Mouse (Mus musculus): ENCODE measurements around the gene Zbed4.
"Not testable (repeated sequence)": the region's sequence is repeated elsewhere in the genome, so short reads cannot be mapped to it uniquely, and the experiment has no call there.

The Zbed4 gene

DNA sequence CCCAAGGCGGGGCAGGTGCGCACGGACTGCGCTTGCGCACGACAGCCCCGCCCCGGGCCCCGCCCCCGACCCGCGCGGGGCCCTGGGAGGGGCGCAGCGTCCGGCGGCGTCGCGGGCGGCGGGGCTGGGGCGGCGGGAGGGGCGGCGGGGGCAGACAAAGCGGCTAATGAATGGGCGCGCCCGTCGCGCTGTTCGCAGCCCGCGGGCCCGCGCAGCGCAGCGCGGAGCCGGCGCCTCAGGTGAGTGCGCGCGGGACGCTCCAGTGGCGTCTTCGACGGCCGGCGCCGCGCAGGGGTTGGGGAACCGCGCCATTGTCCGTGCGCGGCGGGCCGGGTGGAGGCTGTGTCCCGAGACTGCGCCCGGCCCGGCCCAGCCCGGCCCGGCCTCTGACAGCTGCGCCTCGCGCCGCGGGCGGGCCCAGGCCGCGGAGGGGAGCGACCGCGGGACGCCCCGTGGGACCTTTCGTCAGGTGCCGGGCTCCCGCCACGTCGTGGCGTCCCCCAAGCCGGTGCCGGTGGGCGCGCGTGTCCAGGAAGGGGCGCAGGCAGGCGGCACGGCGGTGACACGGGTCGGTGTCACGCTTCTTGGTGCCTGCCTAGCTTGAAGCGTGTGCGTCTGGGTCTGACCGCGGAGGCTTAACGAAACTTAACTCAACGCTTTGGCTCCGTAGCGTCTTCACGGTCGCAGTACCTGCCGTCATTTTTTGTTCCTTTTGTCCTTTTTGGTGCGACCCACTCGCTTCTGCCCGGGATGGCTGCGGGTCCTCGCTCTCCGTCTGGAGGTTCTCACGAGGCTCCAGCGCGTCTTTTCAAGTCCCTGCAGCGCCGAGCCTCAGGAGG, at the start of gene Zbed4:
TSS of gene Zbed4 (plus strand) at position 97 of the 839 bp plus-strand sequence.
- DNase-seq (ENCODE audit: low spot score in 2 of 2) = peak; percentile 48 to 49

DNA sequence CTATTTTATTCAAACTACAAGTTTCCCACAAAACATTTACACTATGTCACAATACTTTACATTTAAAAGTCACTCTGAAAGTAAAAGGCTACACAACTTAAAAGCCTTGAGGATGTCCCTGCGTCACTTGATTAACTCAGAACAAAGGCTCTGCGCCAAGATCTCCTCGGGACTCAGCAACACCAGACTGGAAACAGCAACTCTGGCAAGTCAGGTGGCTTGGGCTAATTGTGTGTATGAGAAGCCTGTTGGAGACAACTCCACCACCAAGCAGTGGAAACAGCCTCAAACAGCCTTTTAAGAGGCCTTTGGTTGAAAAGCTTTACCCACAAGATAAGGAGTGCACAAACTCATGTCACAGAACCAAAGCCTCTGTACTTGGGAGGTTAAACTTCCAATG, 49.0 kb upstream of the Zbed4 start:
- DNase-seq (ENCODE audit: low spot score in 2 of 2) = no peak

DNA sequence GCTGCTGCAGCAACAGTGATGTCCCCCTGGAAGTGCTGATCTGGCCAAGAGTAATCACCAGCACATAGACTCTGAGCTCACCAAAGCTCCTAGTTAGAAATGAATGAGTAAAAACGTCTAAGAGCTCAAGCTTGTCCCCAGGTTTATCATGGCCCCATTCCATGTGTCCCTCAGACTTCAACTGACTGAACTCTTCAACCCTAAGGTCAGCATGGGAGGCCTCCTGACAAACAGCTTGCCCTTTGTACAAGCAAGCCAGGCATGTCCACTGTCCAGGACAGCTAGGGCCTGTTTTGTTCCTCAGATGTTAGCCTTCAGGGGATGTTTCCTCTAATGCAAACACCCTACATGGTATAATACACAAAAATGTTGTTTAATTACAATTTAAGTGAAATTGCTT, 47.2 kb upstream of the Zbed4 start:
- DNase-seq (ENCODE audit: low spot score in 2 of 2) = no peak

DNA sequence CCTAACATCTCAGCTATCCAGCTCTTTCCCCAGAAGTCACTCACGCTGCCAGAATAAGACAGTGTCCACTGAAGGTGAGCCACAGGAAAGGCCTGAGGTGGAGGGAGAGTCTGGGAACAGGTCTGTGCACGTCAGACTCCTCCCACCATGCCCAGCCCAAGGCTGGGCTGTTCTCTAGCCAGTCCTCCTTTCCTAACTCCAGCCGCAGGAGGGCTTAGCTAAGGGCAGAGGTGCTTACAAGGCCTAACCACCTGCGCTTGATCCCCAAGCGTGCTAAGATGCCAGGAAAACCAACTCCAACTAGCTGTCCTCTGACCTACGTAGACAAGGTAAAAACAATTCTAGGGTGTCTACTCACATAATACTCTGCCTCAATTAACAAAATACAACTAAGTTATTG, 45.1 kb upstream of the Zbed4 start:
- no peak for DNase-seq (ENCODE audit: low spot score in 2 of 2)

DNA sequence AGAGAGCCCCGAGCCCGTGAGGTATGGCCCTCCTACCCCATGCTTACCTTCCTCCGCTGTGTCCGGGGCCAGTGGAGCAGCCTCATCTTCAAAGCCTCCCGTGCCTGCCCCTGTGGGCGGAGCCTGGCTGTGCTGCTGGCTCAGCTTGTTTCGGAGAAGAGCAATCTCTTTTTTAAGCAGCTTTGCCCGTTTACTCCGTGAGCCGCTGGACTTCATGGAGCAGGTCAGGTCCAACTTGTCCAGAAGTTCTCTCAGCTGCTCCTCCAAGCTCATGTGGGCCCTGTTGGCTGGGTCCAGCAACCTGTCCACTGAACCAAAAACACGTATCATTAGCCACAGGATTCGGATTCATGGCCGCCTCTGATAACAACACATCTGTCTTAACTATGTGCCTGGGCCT, 44.5 kb upstream of the Zbed4 start:
- not testable (repeated sequence) for DNase-seq (ENCODE audit: low spot score in 2 of 2)

DNA sequence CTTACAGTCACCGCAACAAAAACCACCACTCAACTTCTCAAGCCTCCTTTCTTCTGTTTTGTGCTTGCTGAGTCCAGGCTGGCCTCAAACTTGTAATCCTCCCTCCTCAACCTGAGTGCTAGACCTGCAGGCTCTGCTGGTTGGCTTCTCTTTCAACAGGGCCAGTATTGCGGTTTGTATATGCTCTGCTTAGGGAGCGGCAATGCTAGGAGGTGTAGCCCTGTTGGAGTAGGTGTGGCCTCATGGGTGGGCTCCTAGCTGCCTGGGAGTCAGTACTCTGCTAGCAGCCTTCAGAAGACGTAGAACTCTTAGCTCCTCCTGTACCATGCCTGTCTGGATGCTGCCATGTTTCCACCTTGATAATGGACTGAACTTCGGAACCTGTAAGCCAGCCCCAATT, 43.3 kb upstream of the Zbed4 start:
- DNase-seq (ENCODE audit: low spot score in 2 of 2) = no peak

DNA sequence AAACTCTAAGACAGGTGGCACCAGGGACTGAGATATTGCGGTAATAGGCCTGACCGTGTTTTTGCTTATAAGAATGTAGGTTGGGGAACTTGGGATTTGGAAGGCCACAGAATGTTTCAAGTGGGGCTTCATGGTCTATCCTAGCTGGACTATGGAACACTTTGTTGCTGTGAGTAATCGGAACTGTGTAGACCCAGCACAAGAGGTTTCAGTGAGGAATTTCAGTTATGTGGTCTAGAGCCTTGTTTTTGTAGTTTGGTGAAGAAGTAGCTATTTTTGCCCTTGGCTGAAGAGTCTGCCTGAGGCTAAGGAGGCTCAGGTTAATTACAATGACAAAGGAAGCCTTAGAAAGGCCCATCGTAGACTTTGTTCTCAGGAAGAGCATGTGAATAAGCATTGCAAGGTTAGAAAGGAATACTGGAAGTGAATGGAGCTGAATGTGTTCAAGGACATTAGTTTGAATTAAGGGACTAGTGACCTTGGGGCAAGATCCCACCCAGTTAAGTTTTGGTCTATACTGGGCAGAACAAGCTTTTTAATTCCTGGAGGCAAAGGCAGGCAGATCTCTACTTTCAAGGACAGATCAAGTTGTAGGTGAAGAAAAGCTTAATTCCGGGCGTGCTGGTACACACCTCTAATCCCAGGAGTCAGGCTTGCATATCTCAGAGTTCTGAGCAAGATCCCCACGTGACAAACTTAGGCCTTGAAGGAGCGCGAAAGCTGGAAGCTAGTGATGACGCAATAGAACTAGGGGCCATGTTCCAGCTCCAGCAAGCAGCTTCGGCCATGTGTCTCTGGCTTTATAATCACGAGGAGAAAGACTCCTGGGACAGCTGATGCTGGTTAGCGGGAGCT, 42.6 kb upstream of the Zbed4 start:
- no peak for DNase-seq (ENCODE audit: low spot score in 2 of 2)

DNA sequence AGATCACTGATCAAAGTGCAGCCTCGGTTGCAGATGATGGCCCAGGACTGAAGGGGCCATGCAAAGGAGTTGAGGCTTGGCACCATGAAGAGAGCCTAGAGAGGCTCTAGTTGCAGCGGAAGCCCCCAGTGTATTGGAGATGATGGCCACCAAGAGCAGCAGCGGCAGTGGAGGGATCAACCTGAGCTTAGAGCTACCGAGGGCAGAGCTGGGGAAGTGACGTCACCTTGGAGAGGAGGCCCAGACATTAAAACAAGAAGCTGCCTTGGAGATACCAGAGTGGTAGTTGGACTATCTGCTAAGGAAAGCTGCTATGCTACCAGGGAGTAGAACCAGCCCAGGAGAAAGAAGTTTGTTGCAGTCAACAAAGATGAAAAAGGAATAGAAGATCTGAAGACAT, 41.6 kb upstream of the Zbed4 start:
- DNase-seq (ENCODE audit: low spot score in 2 of 2) = no peak

DNA sequence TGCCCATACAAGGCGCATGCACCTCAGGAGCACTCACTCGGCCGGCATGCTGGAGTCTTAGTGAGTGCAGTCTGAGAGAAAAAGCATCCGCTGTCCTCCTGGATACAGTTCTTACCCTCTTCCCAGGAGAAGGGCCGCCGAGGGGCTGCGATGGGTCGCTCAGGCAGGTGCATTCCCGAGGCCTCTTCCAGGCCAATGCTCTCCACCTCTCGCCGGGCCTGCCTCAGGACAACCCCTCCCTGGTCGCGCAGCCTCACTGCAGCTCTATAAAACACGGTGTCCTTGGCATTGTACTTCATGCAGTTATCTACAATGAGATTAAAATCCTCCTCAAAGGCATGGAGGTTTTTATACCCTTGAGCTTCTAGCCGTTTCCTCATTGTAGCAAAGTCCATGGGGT, 39.0 kb upstream of the Zbed4 start:
- DNase-seq (ENCODE audit: low spot score in 2 of 2) = no peak

DNA sequence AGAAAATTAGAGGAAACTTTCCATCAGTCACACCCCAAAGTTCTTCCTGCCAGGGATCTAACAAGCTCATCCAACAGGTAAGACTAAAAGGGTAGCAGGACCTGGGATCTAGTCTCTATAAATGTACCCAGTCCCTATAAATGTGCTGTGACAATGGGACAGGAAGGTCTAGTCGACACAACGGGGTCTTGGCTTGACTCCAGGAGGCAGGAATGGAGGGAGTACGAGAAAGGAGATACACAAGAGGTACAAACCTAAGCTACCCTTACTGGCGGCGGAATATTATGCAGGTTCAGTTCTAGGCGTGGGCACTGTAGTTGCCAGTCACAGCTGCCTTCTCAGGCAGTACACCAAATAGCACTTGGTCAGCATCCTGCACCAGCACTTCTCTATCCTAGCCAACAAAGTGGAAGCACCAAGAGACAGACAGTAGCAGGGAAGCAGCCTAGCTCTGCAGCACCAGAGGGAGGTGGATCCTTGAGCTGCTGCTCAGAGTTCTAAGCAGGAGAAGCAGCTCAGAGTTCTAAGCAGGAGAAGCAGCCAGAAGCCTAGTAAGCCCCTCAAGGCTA, 37.4 kb upstream of the Zbed4 start:
- DNase-seq (ENCODE audit: low spot score in 2 of 2) = no peak

DNA sequence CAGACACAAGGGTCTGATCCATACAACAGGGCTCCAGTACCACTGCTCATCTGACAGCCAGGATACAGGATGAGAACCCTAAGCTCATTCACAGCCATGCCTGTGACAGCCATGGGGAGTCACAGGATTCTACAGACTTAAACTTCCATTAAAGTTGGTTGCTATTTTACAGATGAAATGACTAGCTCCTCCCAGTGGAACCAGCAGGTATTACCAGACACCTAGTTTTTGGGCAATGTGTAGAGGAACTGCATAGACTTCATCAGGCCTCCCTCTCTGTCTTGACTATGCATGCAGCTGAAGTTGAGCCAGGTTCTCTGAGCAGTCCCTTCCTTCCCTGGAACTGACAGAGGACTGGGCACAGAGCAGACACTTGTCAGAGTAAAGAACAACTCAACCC, 35.1 kb upstream of the Zbed4 start:
- peak in 1 of 2 experiments; percentile 52 for DNase-seq (ENCODE audit: low spot score in 2 of 2)

DNA sequence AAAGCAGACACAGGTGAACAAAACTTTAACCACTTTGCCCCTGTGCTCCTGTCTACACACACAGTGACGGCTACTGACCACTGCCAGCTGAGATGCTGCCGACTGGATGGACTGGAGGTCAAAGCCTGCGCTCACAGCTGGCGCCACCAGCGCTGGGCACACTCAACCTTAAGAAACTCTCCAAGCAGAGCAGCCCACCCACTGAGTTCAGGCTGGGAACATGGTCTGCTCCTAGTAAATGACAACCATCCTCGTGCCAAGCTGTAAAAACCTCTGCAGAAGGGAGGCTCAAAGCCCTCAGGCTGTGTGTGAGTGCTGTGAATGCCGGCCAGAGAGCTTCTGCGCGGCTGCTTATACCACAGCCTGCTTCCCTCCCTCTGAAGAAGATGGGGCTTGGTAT, 34.2 kb upstream of the Zbed4 start:
- peak; percentile 38 to 61 for DNase-seq (ENCODE audit: low spot score in 2 of 2)

DNA sequence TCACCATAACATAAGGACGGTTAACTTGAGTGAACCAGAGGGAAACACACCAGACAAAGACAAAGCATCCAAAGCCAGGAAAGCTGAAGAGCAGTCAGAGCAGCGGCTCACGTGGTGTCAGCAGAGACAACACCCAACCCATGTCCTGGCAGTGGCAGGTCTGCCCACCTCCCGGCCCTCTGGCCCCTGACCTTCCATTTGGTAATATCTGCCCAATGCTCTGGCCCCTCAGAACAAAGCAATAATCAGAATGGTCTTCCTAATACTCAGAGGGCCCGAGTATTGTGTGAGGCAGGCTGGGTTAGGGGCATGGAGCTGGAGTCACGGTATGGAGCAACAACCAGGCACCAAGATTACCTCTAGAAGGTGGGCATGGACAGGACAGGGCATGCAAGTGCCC, 28.3 kb upstream of the Zbed4 start:
- no peak for DNase-seq (ENCODE audit: low spot score in 2 of 2)

DNA sequence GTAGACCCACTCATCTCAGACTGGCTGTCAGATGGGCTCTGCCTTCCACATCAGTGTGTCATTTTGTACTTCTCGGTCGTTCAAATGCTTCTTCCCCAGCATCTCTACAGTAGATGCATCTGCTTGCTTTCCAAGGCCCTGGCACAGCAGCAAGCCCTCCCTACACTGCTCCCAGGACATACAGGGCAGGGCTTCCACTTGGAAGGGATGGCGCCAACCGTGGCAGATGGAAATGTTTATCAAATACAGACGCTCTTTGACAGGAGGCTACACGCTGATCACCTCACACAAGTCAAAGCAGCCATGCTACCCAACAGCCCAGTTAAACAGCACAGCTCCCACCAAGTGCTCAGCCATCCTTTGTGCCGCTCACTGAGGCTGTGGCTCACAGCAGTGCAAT, 27.1 kb upstream of the Zbed4 start:
- no peak for DNase-seq (ENCODE audit: low spot score in 2 of 2)

DNA sequence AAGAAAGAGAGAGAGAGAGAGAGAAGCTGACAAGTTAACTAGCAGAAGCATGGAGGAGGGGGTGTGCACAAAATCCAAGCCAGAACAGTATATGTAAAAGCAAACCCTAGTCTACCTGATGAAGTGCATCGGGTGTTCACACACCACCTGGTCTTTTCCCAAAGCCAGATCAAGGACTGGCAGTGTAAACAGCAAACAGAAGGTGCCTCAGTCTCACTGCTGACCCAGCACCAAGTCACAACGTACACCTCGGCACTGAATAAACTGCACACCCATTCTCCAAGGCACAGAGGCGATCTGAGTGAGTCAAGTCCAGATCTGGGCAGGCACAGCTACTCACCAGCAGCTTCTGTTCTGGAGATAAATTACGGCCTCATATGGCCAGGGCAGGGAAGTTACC, 26.4 kb upstream of the Zbed4 start:
- DNase-seq (ENCODE audit: low spot score in 2 of 2) = no peak

DNA sequence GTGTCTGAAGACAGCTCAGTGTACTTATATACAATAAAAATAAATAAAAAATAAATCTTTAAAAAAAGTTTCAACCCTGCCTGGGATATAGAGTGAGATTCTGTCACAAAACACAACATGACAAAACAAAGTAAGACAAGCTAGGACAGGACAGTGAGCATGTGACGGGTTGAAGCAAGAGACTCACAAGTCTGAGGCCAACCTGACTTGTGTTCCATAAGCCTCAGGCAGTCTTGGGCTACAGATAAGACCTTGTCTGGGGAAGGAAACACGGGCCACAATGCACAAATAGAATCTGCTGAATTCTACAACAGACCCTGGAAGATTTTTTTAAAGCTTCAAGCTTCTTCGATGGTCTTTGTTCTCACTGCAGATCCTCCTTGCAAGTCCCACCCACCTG, 24.3 kb upstream of the Zbed4 start:
- DNase-seq (ENCODE audit: low spot score in 2 of 2) = no peak

DNA sequence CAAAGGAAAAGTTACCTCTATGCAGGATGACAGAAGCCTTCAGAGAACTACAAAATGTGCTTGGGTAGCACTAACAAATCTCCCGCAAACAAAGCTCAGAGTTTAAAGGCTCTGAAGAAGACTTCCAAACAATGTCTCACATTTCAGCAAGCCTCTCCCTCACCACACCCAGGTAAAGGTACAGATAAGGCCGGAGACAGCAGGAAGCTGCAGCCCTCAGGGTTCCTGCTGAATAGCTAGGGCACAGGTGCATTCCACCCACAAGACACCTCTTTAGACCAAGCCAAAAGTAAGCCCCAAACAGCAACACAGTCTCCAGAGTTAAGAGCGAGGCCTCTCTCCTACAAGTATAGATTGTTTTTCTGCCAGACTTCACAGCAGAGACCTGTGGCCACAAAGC, 20.7 kb upstream of the Zbed4 start:
- no peak for DNase-seq (ENCODE audit: low spot score in 2 of 2)

DNA sequence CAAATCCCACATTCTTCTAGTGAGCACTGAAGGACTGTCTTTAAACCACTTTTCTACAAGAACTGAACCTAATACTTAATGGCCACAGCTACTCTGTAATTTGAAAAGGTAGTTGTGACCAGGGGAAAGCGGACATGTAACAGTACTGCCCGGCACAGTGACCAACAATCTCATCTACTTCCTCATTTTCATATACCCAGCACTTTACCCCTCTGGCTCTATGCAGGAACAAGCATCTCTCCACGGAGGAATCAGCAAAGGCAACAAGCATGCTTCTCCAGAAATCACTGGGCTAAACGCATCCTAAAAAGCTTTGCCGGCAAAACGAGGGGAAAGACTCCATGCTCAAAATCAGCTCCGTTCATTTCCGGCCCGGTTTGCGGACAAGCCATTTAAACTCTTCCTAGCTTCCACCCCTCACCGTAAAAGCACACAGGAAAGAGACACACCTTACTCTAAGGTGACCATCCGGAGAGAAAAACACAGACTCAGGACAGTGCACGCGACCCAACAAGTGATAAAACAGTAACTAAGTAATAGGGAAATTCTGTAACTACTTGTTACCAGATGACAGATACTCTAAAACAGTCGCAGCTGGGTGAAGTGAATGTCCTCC, 18.9 kb upstream of the Zbed4 start:
- no peak for DNase-seq (ENCODE audit: low spot score in 2 of 2)

DNA sequence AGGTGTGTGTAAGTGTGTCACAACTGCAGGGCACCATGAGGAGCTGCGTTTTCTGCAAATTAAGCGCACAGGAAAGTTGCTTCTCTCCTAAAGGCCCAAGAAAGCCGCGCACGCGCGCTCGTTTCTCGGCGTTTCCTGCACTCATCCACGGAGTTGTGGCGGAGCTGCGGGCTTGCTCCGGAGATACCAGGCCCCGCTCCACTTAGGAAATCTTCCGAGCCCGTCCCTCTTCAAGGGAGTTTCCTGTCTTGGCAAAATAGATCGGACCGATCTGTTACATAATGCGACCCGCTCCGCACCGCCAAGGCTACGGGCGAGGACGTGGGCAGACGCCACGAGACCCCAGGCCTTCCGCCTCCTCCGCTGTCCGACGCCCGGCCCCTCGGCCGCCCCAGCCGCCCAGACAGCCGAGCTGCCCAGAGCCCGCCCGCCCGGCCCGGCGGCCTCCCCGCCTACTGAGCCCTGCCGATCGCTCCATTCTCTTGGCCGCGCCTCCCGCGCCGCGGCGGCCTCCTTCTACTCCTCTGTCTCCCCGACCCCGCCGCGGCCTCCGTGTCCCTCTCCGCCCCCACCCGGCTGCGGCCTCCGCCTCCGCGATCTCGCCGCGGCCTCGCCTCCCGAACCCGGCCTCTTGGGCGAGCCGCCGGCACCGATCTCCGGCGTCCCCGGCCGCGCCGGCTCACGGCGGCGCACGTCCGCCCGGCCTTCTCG, 18.3 kb upstream of the Zbed4 start:
- peak; percentile 76 for DNase-seq (ENCODE audit: low spot score in 2 of 2)

DNA sequence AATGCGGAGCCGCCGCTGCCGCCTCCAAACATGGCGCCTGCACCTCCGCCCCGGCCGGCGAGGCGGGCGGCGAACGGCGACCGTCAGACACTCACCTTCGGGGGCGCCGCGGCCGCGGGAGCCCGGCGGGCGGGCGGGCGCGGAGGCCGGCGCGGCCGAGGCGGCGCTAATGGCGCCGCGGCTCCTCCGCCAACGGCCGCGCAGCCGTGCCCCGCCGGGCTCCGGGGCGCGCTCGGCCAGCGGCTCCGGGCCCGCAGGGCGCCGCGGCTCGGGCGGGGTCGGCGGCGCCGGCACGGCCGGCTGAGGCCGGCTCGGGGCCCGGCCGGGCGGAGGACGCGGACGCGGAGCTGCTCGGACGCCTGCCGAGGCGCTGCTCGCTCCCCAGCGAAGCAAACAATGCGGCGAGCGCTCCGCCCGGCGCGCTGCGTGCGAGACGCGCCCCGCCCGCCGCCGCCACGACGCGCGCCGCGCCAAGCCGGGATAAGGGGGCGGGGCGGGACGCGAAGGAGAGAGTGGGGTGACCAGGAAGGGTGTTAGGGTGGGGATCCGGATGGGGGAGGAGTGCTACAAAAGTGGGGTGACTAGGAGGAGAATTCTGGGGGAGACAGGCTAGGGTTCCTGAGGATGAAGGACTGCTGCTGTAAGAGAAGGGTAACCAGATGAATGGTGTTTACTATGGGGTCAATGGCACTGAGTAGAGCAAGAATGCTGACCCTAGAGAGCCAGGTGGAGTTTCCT, 17.5 kb upstream of the Zbed4 start, which contains the start of gene Brd1:
TSS of gene Brd1 (minus strand) at position 400 of the 738 bp plus-strand sequence.
- DNase-seq (ENCODE audit: low spot score in 2 of 2) = peak; percentile 84 to 89

DNA sequence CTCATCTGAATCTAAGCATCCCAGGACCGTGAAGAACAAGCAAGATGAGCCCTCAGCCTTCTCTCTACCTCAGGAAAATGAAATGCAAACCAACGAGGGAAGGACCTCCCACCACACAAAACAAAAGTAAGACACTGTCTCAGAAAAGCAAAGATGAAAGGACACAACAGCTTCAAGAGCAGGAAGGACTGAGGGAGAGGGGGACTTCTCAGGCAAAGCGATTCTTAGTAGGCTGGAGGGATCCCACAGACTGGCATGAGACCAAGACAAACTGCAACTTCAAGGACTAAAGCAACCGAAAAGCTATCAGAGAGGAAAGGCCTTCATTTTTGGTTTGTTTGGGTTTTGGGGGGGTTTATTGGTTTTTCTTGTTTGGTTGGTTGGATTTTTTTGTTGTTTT, 15.3 kb upstream of the Zbed4 start:
- no peak for DNase-seq (ENCODE audit: low spot score in 2 of 2)
